In genomic region chr14:31138219-31138896, GRCm38 (mm10) we compare ENCODE assay signal across 11 mouse cellular contexts. TPM values are rescaled to one million over a fixed set of nuclear protein-coding genes. Genes with fewer than 3 reads are reported as not detected.
DNase-seq lines count a peak whose midpoint lies in the region; TF ChIP-seq lines count a peak whose summit lies in the region.
"Had no signal": no experiment of that assay in that cellular context is flagged by ENCODE, and none has a peak within 500 bp of the region (broad histone marks: within the 10 kb centered on the region; RNA-seq: fewer than 3 reads in every experiment).

No protein-coding gene starts in this region.

- intact Hi-C loops in heart, postnatal 10 days (cut with DNase I), result no loop called here

- 0 out of 2 replicates have a peak, but pooled peaks cover 4% of the 10 kb centered on the region for H3K9me3 ChIP-seq in E14TG2a.4 (ENCODE audit: low read length)
- H3K9me3 ChIP-seq: embryonic facial prominence, embryonic 12.5 days; limb, embryonic 15.5 days had no signal

- H3K36me3 ChIP-seq in E14TG2a.4 (ENCODE audit: insufficient read depth, low read length), result peaks cover 73% of the 10 kb centered on the region

- no peak for TF ChIP-seq CTCF in E14TG2a.4 (conservative IDR thresholded peaks at IDR 0.05; ENCODE audit: low read length)

- peak overlapping the region; percentile 66 for H3K4me3 ChIP-seq in E14TG2a.4 (replicated peaks; ENCODE audit: low read length)
- H3K4me3 ChIP-seq: embryonic facial prominence, embryonic 12.5 days; limb, embryonic 15.5 days had no signal

- peaks cover 27% of the 10 kb centered on the region for H3K27me3 ChIP-seq in E14TG2a.4 (ENCODE audit: insufficient read depth, low read length)
- H3K27me3 ChIP-seq: embryonic facial prominence, embryonic 12.5 days; limb, embryonic 15.5 days had no signal

- peaks cover 75% of the 10 kb centered on the region for H3K4me1 ChIP-seq in E14TG2a.4 (replicated peaks; ENCODE audit: low read depth, low read length)

- DNase-seq in heart, adult 11 months, result peak; percentile 91
- no peak for DNase-seq in heart, postnatal 10 days
- peak; percentile 42 for DNase-seq in kidney, postnatal 10 days
- no peak for DNase-seq in kidney, adult 8-10 months
- peak; percentile 85 for DNase-seq in R1 (ENCODE audit: low read depth, low spot score)
- DNase-seq in retina, postnatal 1 day, result no peak
- DNase-seq: forebrain, postnatal 0 days; thymus, adult 18-20 months had no signal

RNA-seq across cellular contexts. Expression of gene Nt5dc2, which starts 7.5 kb away (rescaled TPM):
- 10 to 100 TPM; 53.1 to 57.7 TPM for total RNA-seq in heart, postnatal 10 days (2021)

RNA-seq across cellular contexts. Expression of gene Smim4, which starts 9.6 kb away (rescaled TPM):
- total RNA-seq in heart, postnatal 10 days (2021), result 10 to 100 TPM; 92.2 to 93.5 TPM

RNA-seq across cellular contexts. Expression of gene Stab1, which starts 30.1 kb away (rescaled TPM):
- 10 to 100 TPM; 77.3 to 78.9 TPM for total RNA-seq in heart, postnatal 10 days (2021)

Comparison
In these comparisons a context has a peak if more than half of its experiments do, and no peak if none do; other contexts are left out.
1. DNase-seq: peak in heart, adult 11 months (single experiment), kidney, postnatal 10 days (single experiment) and R1 (single experiment); none in heart, postnatal 10 days (0 of 2), kidney, adult 8-10 months (0 of 2) and retina, postnatal 1 day (single experiment).